Mouse (Mus musculus) heart, embryonic 10.5 days (tissue): Measurements from ENCODE around the gene Myh10. TPM values are rescaled to one million over a fixed set of nuclear protein-coding genes. Genes with fewer than 3 reads are reported as not detected.

ENCODE experiments used
- DNase-seq: peaks from one replicate; pipeline ENCODE4 v3.0.0-alpha.2; 2017; ENCODE audit warnings: low spot score
- H3K27ac ChIP-seq: fragments of 300-500 bp; sonication (generic); 2 replicates; pipeline ENCODE4 v1.5.1; 2016; ENCODE audit warnings: mild to moderate bottlenecking
- H3K27me3 ChIP-seq: fragments of 300-500 bp; sonication (generic); 2 replicates; pipeline ENCODE4 v1.6.1; 2016; ENCODE audit warnings: mild to moderate bottlenecking; ENCODE audit not compliant: poor library complexity, insufficient read depth, severe bottlenecking
- H3K36me3 ChIP-seq: fragments of 300-500 bp; sonication (generic); 2 replicates; pipeline ENCODE4 v1.6.1; 2016; ENCODE audit warnings: mild to moderate bottlenecking, moderate library complexity
- H3K4me1 ChIP-seq: fragments of 300-500 bp; sonication (generic); 2 replicates; pipeline ENCODE4 v1.6.1; 2016; ENCODE audit warnings: mild to moderate bottlenecking
- H3K4me3 ChIP-seq: fragments of 300-500 bp; sonication (generic); 2 replicates; pipeline ENCODE4 v1.5.1; 2016; ENCODE audit warnings: mild to moderate bottlenecking, moderate library complexity
- H3K9me3 ChIP-seq: fragments of 300-500 bp; sonication (generic); 2 replicates; pipeline ENCODE4 v1.6.1; 2016; ENCODE audit warnings: mild to moderate bottlenecking, moderate library complexity
- WGBS: fragments of 180-500 bp; shearing (Covaris S2); methylation state at CpG from one replicate; pipeline ENCODE4 v1.1.7; 2016; 5-methylcytosine and 5-hydroxymethylcytosine counted together
- polyA plus RNA-seq: library from polyadenylated mRNA; unstranded; fragments of >200 nt; fragmentation: Nextera tagmentation; extraction: Ambion mirVana; gene quantifications from 2 replicates; pipeline ENCODE4 v1.2.1, GENCODE M21; 2016

Myh10 gene
- polyA plus RNA-seq, 1 experiment from 2014 or later = 181 TPM

DNA sequence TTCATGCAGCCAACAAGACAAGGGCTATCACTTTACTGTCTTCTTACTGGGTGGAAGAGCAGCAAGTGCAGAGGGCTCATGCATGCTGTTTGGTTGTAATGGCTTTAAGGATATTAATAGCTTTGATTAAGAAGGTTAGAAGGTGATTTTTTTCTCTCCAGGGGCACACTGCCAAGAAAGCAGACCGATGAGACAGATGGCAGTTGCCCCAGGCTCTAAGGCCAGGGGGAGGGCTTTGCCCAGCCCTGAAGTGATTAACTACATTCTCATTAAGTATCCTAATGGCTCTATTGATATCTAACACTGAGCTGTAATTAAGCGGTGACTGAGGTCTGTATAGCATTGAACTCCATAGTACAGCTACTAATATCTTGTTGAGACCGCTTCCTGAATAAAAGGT lies 73.3 kb downstream of the Myh10 start:
- no peaks in the 10 kb centered on the region for H3K9me3 ChIP-seq
- peaks cover 99% of the 10 kb centered on the region for H3K36me3 ChIP-seq
- H3K27me3 ChIP-seq = no peaks in the 10 kb centered on the region
- WGBS = 90% methylated on average over 3 of the region's 3 CpGs
- H3K4me3 ChIP-seq = no peak overlapping the region
- DNase-seq = no peak
- H3K27ac ChIP-seq = no peak overlapping the region
- peaks cover 3% of the 10 kb centered on the region; the same call in 1 of the 2 replicates for H3K4me1 ChIP-seq

- Histone ChIP-seq H3K27me3 (no peaks in the 10 kb centered on the region), H3K27ac (no peak overlapping the region), H3K4me1 (no peaks in the 10 kb centered on the region), H3K9me3 (no peaks in the 10 kb centered on the region), H3K4me3 (no peak overlapping the region), H3K36me3 (peaks cover 100% of the 10 kb centered on the region)
- WGBS = 93% methylated on average over 10 of the region's 10 CpGs
- DNase-seq = no peak
Observed at GRCm38 (mm10) chr11:68767762-68768542, 76.6 kb downstream of the Myh10 start.

GRCm38 (mm10) chr11:68769770-68770510 lies 78.6 kb downstream of the Myh10 start:
- Histone ChIP-seq H3K4me3 (no peak overlapping the region), H3K4me1 (no peaks in the 10 kb centered on the region), H3K27me3 (no peaks in the 10 kb centered on the region), H3K36me3 (peaks cover 99% of the 10 kb centered on the region), H3K27ac (no peak overlapping the region), H3K9me3 (no peaks in the 10 kb centered on the region)
- WGBS = 92% methylated on average over 9 of the region's 9 CpGs
- no peak for DNase-seq

DNA sequence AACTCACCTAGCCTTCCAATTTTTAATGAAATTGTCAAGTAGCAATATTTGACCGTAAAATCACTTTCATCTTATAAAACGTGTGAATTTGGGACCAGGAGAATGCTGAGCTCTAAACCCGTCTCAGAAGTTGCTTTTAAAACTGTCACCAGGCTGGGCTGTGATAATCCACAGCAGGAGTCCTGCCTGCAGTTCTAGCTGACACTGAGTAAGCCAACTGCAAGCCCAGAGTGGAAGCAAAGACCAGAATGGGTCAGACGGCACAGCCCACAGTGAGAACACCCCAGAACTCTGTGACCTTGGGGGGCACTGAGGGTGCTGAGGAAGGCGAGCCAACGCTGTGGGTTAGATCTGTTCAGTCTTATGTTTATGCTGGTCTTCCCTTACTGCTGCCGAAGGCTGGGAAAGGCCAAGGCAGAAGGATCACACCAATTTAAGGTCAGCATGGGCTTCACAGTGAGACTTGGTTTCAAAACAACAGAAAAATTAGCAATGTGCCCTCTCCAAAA lies 84.8 kb downstream of the Myh10 start:
- Histone ChIP-seq H3K36me3 (peaks cover 86% of the 10 kb centered on the region), H3K4me3 (no peak overlapping the region), H3K4me1 (peaks cover 21% of the 10 kb centered on the region), H3K27ac (no peak overlapping the region), H3K9me3 (no peaks in the 10 kb centered on the region), H3K27me3 (no peaks in the 10 kb centered on the region)
- 74% methylated on average over 7 of the region's 7 CpGs for WGBS
- no peak for DNase-seq

DNA sequence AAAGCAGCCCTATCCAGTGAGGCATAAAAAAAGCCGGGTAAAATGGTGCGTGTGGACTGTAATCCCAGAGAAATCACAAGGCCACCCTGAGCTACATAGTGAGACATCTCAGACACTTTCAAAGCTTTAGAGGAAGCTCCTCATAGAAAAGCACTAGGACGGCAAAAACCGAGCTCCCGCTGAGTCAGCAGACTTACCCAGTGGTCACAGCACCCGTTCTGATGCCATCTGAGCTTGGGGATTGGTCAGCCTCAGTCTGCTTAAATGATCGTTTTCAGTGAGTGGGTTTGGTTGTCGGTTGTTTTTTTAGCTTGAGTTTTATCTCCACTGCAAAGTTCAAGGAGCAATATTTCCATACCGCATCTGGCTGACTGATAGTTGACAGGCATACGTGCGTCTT lies 86.6 kb downstream of the Myh10 start:
- WGBS = 79% methylated on average over 11 of the region's 11 CpGs
- H3K4me3 ChIP-seq = no peak overlapping the region
- peaks cover 86% of the 10 kb centered on the region for H3K36me3 ChIP-seq
- no peak overlapping the region for H3K27ac ChIP-seq
- H3K9me3 ChIP-seq = no peaks in the 10 kb centered on the region
- no peak for DNase-seq
- H3K4me1 ChIP-seq = peaks cover 25% of the 10 kb centered on the region
- no peaks in the 10 kb centered on the region for H3K27me3 ChIP-seq

- H3K4me1 ChIP-seq = peaks cover 25% of the 10 kb centered on the region
- no peak overlapping the region for H3K4me3 ChIP-seq
- H3K27ac ChIP-seq = no peak overlapping the region
- DNase-seq = no peak
- no peaks in the 10 kb centered on the region for H3K9me3 ChIP-seq
- H3K36me3 ChIP-seq = peaks cover 86% of the 10 kb centered on the region
- H3K27me3 ChIP-seq = no peaks in the 10 kb centered on the region
Observed at GRCm38 (mm10) chr11:68778855-68779254, 87.5 kb downstream of the Myh10 start.

DNA sequence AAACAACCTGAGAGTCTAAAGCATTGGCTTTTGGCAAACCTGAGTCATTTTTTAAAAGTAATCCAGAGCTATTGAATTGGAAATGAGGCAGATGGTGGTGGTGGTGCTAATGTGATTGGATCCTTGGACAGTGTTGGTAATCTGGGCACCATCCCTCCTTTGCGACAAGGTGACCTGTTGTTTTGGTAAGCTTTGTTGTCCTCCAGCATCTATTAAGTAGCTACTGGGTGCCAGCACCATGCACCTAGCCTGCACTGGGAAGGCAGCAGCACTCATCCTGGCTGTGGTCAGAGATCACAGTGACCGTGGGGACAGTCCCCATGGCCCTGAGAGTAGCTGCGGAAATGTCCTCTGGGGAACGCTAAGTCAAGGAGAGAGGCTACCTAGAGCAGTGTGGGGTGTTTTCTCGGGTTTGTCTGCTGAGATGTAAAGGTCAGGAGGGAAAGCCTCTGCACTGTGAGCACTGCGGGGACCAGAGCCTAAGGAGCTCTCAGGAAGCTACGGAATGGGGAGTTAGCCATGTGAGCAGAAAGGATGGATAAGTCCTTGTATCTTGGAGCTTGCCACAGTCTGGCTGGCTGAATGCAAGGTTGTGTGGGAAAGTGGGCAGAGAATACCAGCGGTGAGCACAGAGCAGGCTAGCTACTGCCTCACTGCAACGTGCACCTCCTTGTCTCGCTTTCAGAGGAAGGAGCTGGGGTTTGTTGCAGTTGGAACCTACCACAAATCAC lies 88.5 kb downstream of the Myh10 start:
- no peaks in the 10 kb centered on the region for H3K27me3 ChIP-seq
- DNase-seq = no peak
- no peak overlapping the region for H3K4me3 ChIP-seq
- peak overlapping the region; percentile 43; the same call in 1 of the 2 replicates for H3K27ac ChIP-seq
- peaks cover 87% of the 10 kb centered on the region for H3K36me3 ChIP-seq
- peaks cover 25% of the 10 kb centered on the region for H3K4me1 ChIP-seq
- no peaks in the 10 kb centered on the region for H3K9me3 ChIP-seq
- WGBS = 51% methylated on average over 10 of the region's 10 CpGs

GRCm38 (mm10) chr11:68780466-68781114 lies 89.2 kb downstream of the Myh10 start:
- WGBS = 36% methylated on average over 14 of the region's 14 CpGs
- H3K4me1 ChIP-seq = peaks cover 25% of the 10 kb centered on the region
- no peak overlapping the region for H3K4me3 ChIP-seq
- peaks cover 87% of the 10 kb centered on the region for H3K36me3 ChIP-seq
- no peaks in the 10 kb centered on the region for H3K27me3 ChIP-seq
- peak overlapping the region; percentile 43; the same call in 1 of the 2 replicates for H3K27ac ChIP-seq
- peak; percentile 84 for DNase-seq
- no peaks in the 10 kb centered on the region for H3K9me3 ChIP-seq

DNA sequence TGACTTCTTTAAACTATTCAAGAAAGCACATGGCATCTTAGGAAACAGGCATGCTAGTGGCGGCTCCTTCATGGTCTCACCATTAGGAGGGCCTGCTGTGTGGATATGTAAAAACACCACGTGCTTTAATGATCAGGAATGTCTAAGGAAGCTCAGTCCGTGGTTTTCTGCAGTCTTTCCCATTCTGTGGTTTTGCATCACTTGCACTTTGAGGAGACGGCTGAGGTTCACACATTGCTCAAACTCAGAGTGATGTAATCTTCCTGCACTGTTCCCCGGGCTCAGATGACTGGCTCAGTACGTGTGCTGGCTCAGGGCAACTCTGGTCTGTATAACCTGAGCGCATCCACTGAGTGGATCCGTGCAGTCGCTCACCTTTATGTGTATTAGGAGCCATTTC lies 91.0 kb downstream of the Myh10 start:
- Histone ChIP-seq H3K4me3 (no peak overlapping the region), H3K27ac (no peak overlapping the region), H3K27me3 (no peaks in the 10 kb centered on the region), H3K36me3 (peaks cover 87% of the 10 kb centered on the region), H3K9me3 (no peaks in the 10 kb centered on the region), H3K4me1 (peaks cover 25% of the 10 kb centered on the region)
- WGBS = 92% methylated on average over 9 of the region's 9 CpGs
- DNase-seq = no peak

- Histone ChIP-seq H3K4me3 (no peak overlapping the region), H3K4me1 (peaks cover 8% of the 10 kb centered on the region; the same call in 1 of the 2 replicates), H3K27ac (no peak overlapping the region), H3K36me3 (peaks cover 99% of the 10 kb centered on the region), H3K9me3 (no peaks in the 10 kb centered on the region), H3K27me3 (no peaks in the 10 kb centered on the region)
- WGBS = 87% methylated on average over 8 of the region's 8 CpGs
- DNase-seq = no peak
Observed at GRCm38 (mm10) chr11:68785813-68786212, 94.5 kb downstream of the Myh10 start.

- Histone ChIP-seq H3K36me3 (peaks cover 99% of the 10 kb centered on the region), H3K4me3 (no peak overlapping the region), H3K9me3 (no peaks in the 10 kb centered on the region), H3K27ac (no peak overlapping the region), H3K27me3 (no peaks in the 10 kb centered on the region), H3K4me1 (no peaks in the 10 kb centered on the region)
- 93% methylated on average over 9 of the region's 9 CpGs for WGBS
- DNase-seq = no peak
Observed at GRCm38 (mm10) chr11:68787222-68787621, 95.9 kb downstream of the Myh10 start.

GRCm38 (mm10) chr11:68790720-68791119 lies 99.4 kb downstream of the Myh10 start:
- DNase-seq = no peak
- H3K9me3 ChIP-seq = no peaks in the 10 kb centered on the region
- WGBS = 90% methylated on average over 10 of the region's 10 CpGs
- H3K27ac ChIP-seq = no peak overlapping the region
- H3K27me3 ChIP-seq = no peaks in the 10 kb centered on the region
- peaks cover 99% of the 10 kb centered on the region for H3K36me3 ChIP-seq
- no peaks in the 10 kb centered on the region for H3K4me1 ChIP-seq
- H3K4me3 ChIP-seq = no peak overlapping the region
